Mouse (Mus musculus) C2C12 (cell line): Measurements from ENCODE around the gene Galnt10.

Source experiments
- CEBPB ChIP-seq: IDR thresholded peaks from one replicate; pipeline ENCODE4 v1.6.1; 2011; ENCODE audit warnings: low read depth, mild to moderate bottlenecking, control low read depth, moderate library complexity
- CTCF ChIP-seq: IDR thresholded peaks from one replicate; pipeline ENCODE4 v1.5.1; 2011; ENCODE audit not compliant: control insufficient read depth, insufficient read depth, insufficient read length
- FOSL1 ChIP-seq: IDR thresholded peaks from one replicate; pipeline ENCODE4 v1.8.0; 2011; ENCODE audit warnings: mild to moderate bottlenecking, low read length; ENCODE audit not compliant: poor library complexity, insufficient read depth, severe bottlenecking
- MAX ChIP-seq: IDR thresholded peaks from one replicate; pipeline ENCODE4 v1.6.1; 2011; ENCODE audit warnings: mild to moderate bottlenecking, control low read depth
- MYOD1 ChIP-seq: IDR thresholded peaks from one replicate; pipeline ENCODE4 v1.6.1; 2011; ENCODE audit warnings: low read depth; ENCODE audit not compliant: control insufficient read depth, insufficient read length
- MYOG ChIP-seq: IDR thresholded peaks from one replicate; pipeline ENCODE4 v1.6.1; 2011; ENCODE audit not compliant: control insufficient read depth, insufficient read length; ENCODE audit errors: extremely low read depth
- USF1 ChIP-seq: IDR thresholded peaks from one replicate; pipeline ENCODE4 v1.6.1; 2011; ENCODE audit warnings: low read depth, mild to moderate bottlenecking, control low read depth, moderate library complexity

DNA sequence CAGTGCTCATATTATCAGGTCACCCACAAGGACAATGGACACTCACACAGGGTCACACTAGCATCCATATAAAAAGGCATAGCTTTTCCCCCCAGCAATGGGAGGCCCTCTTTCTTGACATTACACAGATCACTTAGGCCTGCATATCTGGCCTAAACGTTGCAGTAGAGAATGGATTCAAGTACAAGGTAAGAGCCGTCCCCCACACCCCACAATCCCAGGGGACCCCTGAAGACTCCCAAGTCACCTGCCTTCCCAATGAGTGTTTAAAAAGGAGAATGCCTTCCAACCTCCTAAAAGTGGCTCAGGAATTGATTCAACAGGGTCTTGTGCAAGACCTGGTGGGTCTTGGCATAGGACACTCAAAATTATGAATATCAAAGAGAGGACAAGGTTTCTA lies 190.1 kb downstream of the Galnt10 start:
- TF ChIP-seq CTCF (no peak), MYOD1 (no peak), MAX (no peak), USF1 (no peak), MYOG (no peak), CEBPB (no peak), FOSL1 (no peak)
